Mouse (Mus musculus) A20 (cell line): ENCODE data around the gene Olig3.
"Not testable (repeated sequence)": the region's sequence is repeated elsewhere in the genome, so short reads cannot be mapped to it uniquely, and the experiment has no call there.

Source experiments
- DNase-seq: peaks from one replicate; pipeline ENCODE4 v3.0.0-alpha.2; 2011; ENCODE audit warnings: low read depth, low spot score

Gene Olig3

GRCm38 (mm10) chr10:19361539-19362293, 5.4 kb downstream of the Olig3 start:
- no peak for DNase-seq

GRCm38 (mm10) chr10:19362294-19362590, 5.9 kb downstream of the Olig3 start:
- no peak for DNase-seq

GRCm38 (mm10) chr10:19362861-19363260, 6.5 kb downstream of the Olig3 start:
- no peak for DNase-seq

- no peak for DNase-seq
These were observed 7.0 kb downstream of the Olig3 start for GRCm38 (mm10) chr10:19363365-19363764.

- no peak for DNase-seq
These were observed 12.8 kb downstream of the Olig3 start for GRCm38 (mm10) chr10:19369143-19369542.

GRCm38 (mm10) chr10:19370146-19370545, 13.8 kb downstream of the Olig3 start:
- DNase-seq: no peak

GRCm38 (mm10) chr10:19372263-19372662, 15.9 kb downstream of the Olig3 start:
- no peak for DNase-seq

GRCm38 (mm10) chr10:19373797-19374196, 17.5 kb downstream of the Olig3 start:
- DNase-seq: no peak

- no peak for DNase-seq
These were observed 18.0 kb downstream of the Olig3 start for GRCm38 (mm10) chr10:19374311-19374710.

GRCm38 (mm10) chr10:19375838-19376237, 19.5 kb downstream of the Olig3 start:
- DNase-seq: no peak

- DNase-seq: not testable (repeated sequence)
These were observed 24.6 kb downstream of the Olig3 start for GRCm38 (mm10) chr10:19380971-19381370.

GRCm38 (mm10) chr10:19384176-19384575, 27.8 kb downstream of the Olig3 start:
- DNase-seq: no peak

- no peak for DNase-seq
These were observed 35.5 kb downstream of the Olig3 start for GRCm38 (mm10) chr10:19391819-19392218.

- no peak for DNase-seq
These were observed 40.3 kb downstream of the Olig3 start for GRCm38 (mm10) chr10:19396485-19397137.

GRCm38 (mm10) chr10:19397396-19397795, 41.1 kb downstream of the Olig3 start:
- no peak for DNase-seq

- no peak for DNase-seq
These were observed 44.8 kb downstream of the Olig3 start for GRCm38 (mm10) chr10:19401136-19401535.

- DNase-seq: no peak
These were observed 48.1 kb downstream of the Olig3 start for GRCm38 (mm10) chr10:19404401-19404800.

GRCm38 (mm10) chr10:19405959-19406358, 49.6 kb downstream of the Olig3 start:
- DNase-seq: no peak

- DNase-seq: no peak
These were observed 50.8 kb downstream of the Olig3 start for GRCm38 (mm10) chr10:19407168-19407567.
